Mouse (Mus musculus): ENCODE data around the gene Cux2.

- no peak for TF ChIP-seq POLR2A (IDR thresholded peaks at IDR 0.05; ENCODE audit: borderline replicate concordance, low read depth, low read length)
- no peak for TF ChIP-seq CTCF (IDR thresholded peaks at IDR 0.05; ENCODE audit: low read depth, low read length)
These were observed 32.6 kb downstream of the Cux2 start for GRCm38 (mm10) chr5:122017269-122017668.

Data from bone marrow macrophage, adult 2 months (primary cell).